In genomic region chr10:84527631-84528030, GRCm38 (mm10) we compare ENCODE assay signal across 22 mouse cellular contexts. TPM values are rescaled to one million over a fixed set of nuclear protein-coding genes. Genes with fewer than 3 reads are reported as not detected.
DNase-seq lines count a peak whose midpoint lies in the region; ATAC-seq and TF ChIP-seq lines count a peak whose summit lies in the region.
"Had no signal": no experiment of that assay in that cellular context is flagged by ENCODE, and none has a peak within 500 bp of the region (broad histone marks: within the 10 kb centered on the region; RNA-seq: fewer than 3 reads in every experiment).

No protein-coding gene starts in this region.

- H3K4me3 ChIP-seq in liver, postnatal 0 days (ENCODE audit: low read depth, low read length): no peak overlapping the region
- H3K4me3 ChIP-seq in liver, embryonic 11.5 days (ENCODE audit: low read depth, low read length): no peak overlapping the region
- H3K4me3 ChIP-seq: embryonic facial prominence, embryonic 12.5 days; heart, embryonic 15.5 days; hindbrain, embryonic 15.5 days; layer of hippocampus, adult 2 months; liver, embryonic 12.5 days; midbrain, embryonic 13.5 days had no signal

- 74% methylated on average over 12 of the region's 12 CpGs for WGBS in liver, postnatal 0 days (ENCODE audit: insufficient replicate concordance)
- WGBS in liver, embryonic 11.5 days: 82% methylated on average over 12 of the region's 12 CpGs

- no peaks in the 10 kb centered on the region for H3K9me3 ChIP-seq in liver, postnatal 0 days (ENCODE audit: low read length)
- no peaks in the 10 kb centered on the region for H3K9me3 ChIP-seq in liver, embryonic 11.5 days (ENCODE audit: control insufficient read depth, low read length)
- H3K9me3 ChIP-seq: embryonic facial prominence, embryonic 12.5 days; heart, embryonic 15.5 days; hindbrain, embryonic 15.5 days; liver, embryonic 12.5 days; midbrain, embryonic 13.5 days had no signal

- DNase-seq in cerebellum, adult 9-10 months: peak; percentile 42
- DNase-seq in liver, postnatal 0 days: no peak
- DNase-seq in liver, embryonic 11.5 days (ENCODE audit: low spot score): no peak
- peak; percentile 32 to 77 for DNase-seq in gastrocnemius, adult 8-10 months (ENCODE audit: low spot score in 2 of 2)
- no peak for DNase-seq in heart, adult 9 months (ENCODE audit: low spot score in 2 of 2)
- DNase-seq in kidney, adult 18-20 months: no peak
- DNase-seq: adrenal gland, postnatal 14 days; B cell, adult 2 months; heart, postnatal 36 days; kidney, adult 9 months; kidney, postnatal 25 days; lung, embryonic 14.5 days; right cerebral cortex, postnatal 14 days; spleen, adult 18-20 months had no signal

- H3K4me2 ChIP-seq in liver, postnatal 0 days (ENCODE audit: low read depth, low read length): peak overlapping the region; percentile 13; the same call in 1 of the 2 replicates
- no peak overlapping the region for H3K4me2 ChIP-seq in liver, embryonic 11.5 days
- H3K4me2 ChIP-seq: embryonic facial prominence, embryonic 12.5 days; heart, embryonic 15.5 days; hindbrain, embryonic 15.5 days; liver, embryonic 12.5 days; lung, embryonic 14.5 days; midbrain, embryonic 13.5 days had no signal

- no peak for TF ChIP-seq CTCF in liver, postnatal 0 days (IDR thresholded peaks at IDR 0.05; ENCODE audit: low read depth)

- H3K27me3 ChIP-seq in liver, postnatal 0 days (ENCODE audit: insufficient read depth, low read length): peaks cover 6% of the 10 kb centered on the region
- no peaks in the 10 kb centered on the region for H3K27me3 ChIP-seq in liver, embryonic 11.5 days (replicated peaks; ENCODE audit: control insufficient read depth, insufficient read depth, low read length)
- H3K27me3 ChIP-seq: CH12.LX; embryonic facial prominence, embryonic 12.5 days; heart, embryonic 15.5 days; hindbrain, embryonic 15.5 days; midbrain, embryonic 13.5 days had no signal

- ATAC-seq in cerebellum, adult (ENCODE audit: insufficient number of reproducible peaks, low FRiP score, low TSS enrichment): no peak
- no peak for ATAC-seq in liver, postnatal 0 days
- no peak for ATAC-seq in liver, embryonic 11.5 days (replicated peaks; ENCODE audit: low FRiP score)
- ATAC-seq: liver, embryonic 12.5 days; midbrain, embryonic 13.5 days had no signal

- H3K4me1 ChIP-seq in liver, postnatal 0 days (ENCODE audit: insufficient read depth): 0 out of 2 replicates have a peak, but pooled peaks cover 2% of the 10 kb centered on the region
- peaks cover 3% of the 10 kb centered on the region for H3K4me1 ChIP-seq in liver, embryonic 11.5 days (replicated peaks; ENCODE audit: control insufficient read depth, insufficient read depth, low read length)

- peaks cover 15% of the 10 kb centered on the region; the same call in 1 of the 2 replicates for H3K36me3 ChIP-seq in liver, postnatal 0 days (replicated peaks; ENCODE audit: insufficient read depth, low read length)
- peaks cover 9% of the 10 kb centered on the region for H3K36me3 ChIP-seq in liver, embryonic 11.5 days (ENCODE audit: control insufficient read depth, insufficient read depth, low read length)

- H3K27ac ChIP-seq in liver, postnatal 0 days (ENCODE audit: low read depth): 0 out of 2 replicates have a peak overlapping the region, but pooled peaks have one; percentile 55
- H3K27ac ChIP-seq in liver, embryonic 11.5 days (ENCODE audit: low read depth, low read length): no peak overlapping the region
- H3K27ac ChIP-seq: embryonic facial prominence, embryonic 12.5 days; heart, embryonic 15.5 days; hindbrain, embryonic 15.5 days; layer of hippocampus, adult 2 months; liver, embryonic 12.5 days; midbrain, embryonic 13.5 days had no signal

- no peak for TF ChIP-seq EP300 in liver, postnatal 0 days (IDR thresholded peaks at IDR 0.05; ENCODE audit: low read depth)

- no peak overlapping the region for H3K9ac ChIP-seq in liver, postnatal 0 days (replicated peaks)
- H3K9ac ChIP-seq in liver, embryonic 11.5 days (ENCODE audit: low read depth, low read length): no peak overlapping the region
- H3K9ac ChIP-seq: embryonic facial prominence, embryonic 12.5 days; heart, embryonic 15.5 days; hindbrain, embryonic 15.5 days; liver, embryonic 12.5 days; lung, embryonic 14.5 days; midbrain, embryonic 13.5 days had no signal

RNA-seq across cellular contexts. Expression of gene Ckap4, which starts 6.2 kb away (rescaled TPM):
- 10.3 and 10.6 TPM in 2 replicates for polyA plus RNA-seq in liver, postnatal 0 days (2015; fragmentation: Nextera tagmentation; extraction: Ambion mirVana)
- 39.4 and 41.5 TPM in 2 replicates for polyA plus RNA-seq in liver, embryonic 11.5 days (2014; fragmentation: Nextera tagmentation; extraction: Ambion mirVana)
- total RNA-seq in gastrocnemius, adult 8-10 months (2022): 1 to 10 TPM; 5.3 to 7.8 (median 5.7) TPM

RNA-seq across cellular contexts. Expression of gene Tcp11l2, which starts 48.8 kb away (rescaled TPM):
- 29.8 and 36.8 TPM in 2 replicates for polyA plus RNA-seq in liver, postnatal 0 days (2015; fragmentation: Nextera tagmentation; extraction: Ambion mirVana)
- 4.7 and 5.7 TPM in 2 replicates for polyA plus RNA-seq in liver, embryonic 11.5 days (2014; fragmentation: Nextera tagmentation; extraction: Ambion mirVana)
- total RNA-seq in gastrocnemius, adult 8-10 months (2022): 10 to 100 TPM; 31.0 to 44.5 (median 39.1) TPM

Comparison
In these comparisons a context has a peak if more than half of its experiments do, and no peak if none do; other contexts are left out.
1. DNase-seq: peak in cerebellum, adult 9-10 months (single experiment) and gastrocnemius, adult 8-10 months (2 of 2); none in liver, postnatal 0 days (single experiment), liver, embryonic 11.5 days (single experiment), heart, adult 9 months (0 of 2) and kidney, adult 18-20 months (single experiment).